Mouse (Mus musculus): ENCODE measurements around the gene Arhgef40.

DNA sequence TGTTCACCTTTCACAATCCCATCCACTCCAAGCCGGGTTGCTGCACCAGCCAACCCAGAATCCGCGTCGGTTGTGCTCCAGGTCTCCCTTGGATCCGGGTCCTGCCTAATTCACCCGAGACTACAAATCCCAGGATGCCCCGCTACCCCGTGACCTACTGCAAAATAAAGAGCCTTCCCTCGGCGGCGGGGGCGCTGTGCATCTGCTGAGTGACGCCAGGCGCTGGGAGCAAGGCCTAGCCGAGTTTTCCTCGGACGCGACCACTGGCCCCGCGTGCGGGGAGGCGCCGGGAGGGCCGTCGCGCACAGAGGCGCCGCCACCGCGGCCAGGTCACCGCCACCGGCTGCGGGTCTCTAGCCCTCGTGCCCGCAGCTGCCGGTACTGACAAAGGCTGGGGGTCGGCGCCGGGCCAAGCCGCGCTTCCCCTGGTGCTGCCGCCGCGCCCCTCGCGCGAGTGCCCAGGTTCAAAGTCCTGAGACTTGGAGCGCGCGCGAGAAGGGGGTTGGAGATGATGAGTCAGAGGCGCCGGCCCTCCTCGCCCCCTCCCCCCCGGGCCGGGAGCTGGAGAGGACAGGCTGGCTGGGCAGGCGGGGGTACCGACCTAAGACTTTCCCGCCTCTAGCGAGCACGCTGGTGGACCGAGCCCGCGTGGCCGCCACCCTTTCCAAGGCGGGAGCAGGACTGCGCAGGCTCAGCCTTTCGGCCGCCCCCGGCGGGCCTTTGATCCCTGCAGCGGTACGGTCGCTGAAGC lies 35.2 kb downstream of the Arhgef40 start:
- TF ChIP-seq CTCF (IDR thresholded peaks at IDR 0.05; ENCODE audit: low read depth) (peak; percentile 67), EP300 (optimal IDR thresholded peaks at IDR 0.05) (peak; percentile 65)

Measured in stomach, postnatal 0 days (tissue).